Mouse (Mus musculus) limb, embryonic 11.5 days (tissue): ENCODE measurements around the gene Majin. TPM values are rescaled to one million over a fixed set of nuclear protein-coding genes. Genes with fewer than 3 reads are reported as not detected.
A peak's percentile ranks its signal among the peaks of the same experiment; 100 is the strongest.

Experiments used
- ATAC-seq: fragments of 200-750 bp; cut with Nextera tagmentation; 2 replicates; pipeline ENCODE4 v1.8.0; 2017; ENCODE audit warnings: low read depth; ENCODE audit not compliant: insufficient number of reproducible peaks, low FRiP score, low TSS enrichment
- DNase-seq: peaks from one replicate; pipeline ENCODE4 v3.0.0-alpha.2; 2015; ENCODE audit warnings: low spot score
- H3K27ac ChIP-seq: fragments of 300-500 bp; sonication (generic); replicated peaks from 2 replicates; pipeline ENCODE4 v1.5.1; 2014; ENCODE audit warnings: low read depth, mild to moderate bottlenecking, low read length
- H3K27me3 ChIP-seq: fragments of 300-500 bp; sonication (generic); 2 replicates; pipeline ENCODE4 v1.6.1; 2014; ENCODE audit warnings: mild to moderate bottlenecking, low read length, mixed read lengths; ENCODE audit not compliant: control insufficient read depth, insufficient read depth
- H3K36me3 ChIP-seq: fragments of 300-500 bp; sonication (generic); 2 replicates; pipeline ENCODE4 v1.6.1; 2014; ENCODE audit warnings: mild to moderate bottlenecking, low read length, moderate library complexity, mixed read lengths; ENCODE audit not compliant: control insufficient read depth, insufficient read depth
- H3K4me1 ChIP-seq: fragments of 300-500 bp; sonication (generic); 2 replicates; pipeline ENCODE4 v1.6.1; 2014; ENCODE audit warnings: low read length, mixed read lengths; ENCODE audit not compliant: control insufficient read depth, insufficient read depth
- H3K4me2 ChIP-seq: fragments of 300-500 bp; sonication (generic); 2 replicates; pipeline ENCODE4 v1.6.1; 2014; ENCODE audit warnings: low read depth, mild to moderate bottlenecking, moderate library complexity; ENCODE audit not compliant: severe bottlenecking
- H3K4me3 ChIP-seq: fragments of 300-500 bp; sonication (generic); 2 replicates; pipeline ENCODE4 v1.5.1; 2014; ENCODE audit warnings: low read depth, low read length
- H3K9ac ChIP-seq: fragments of 300-500 bp; sonication (generic); 2 replicates; pipeline ENCODE4 v1.6.1; 2014; ENCODE audit warnings: mild to moderate bottlenecking, low read length
- H3K9me3 ChIP-seq: fragments of 300-500 bp; sonication (generic); 2 replicates; pipeline ENCODE4 v1.6.1; 2016; ENCODE audit warnings: low read length; ENCODE audit not compliant: control insufficient read depth
- WGBS: fragments of 180-500 bp; shearing (Covaris S2); extraction: QIAGEN DNeasy Blood & Tissue Kit; methylation state at CpG from one replicate; pipeline ENCODE4 v1.1.7; 2014; 5-methylcytosine and 5-hydroxymethylcytosine counted together
- polyA plus RNA-seq: library from polyadenylated mRNA; unstranded; fragments of >200 nt; fragmentation: Nextera tagmentation; extraction: Ambion mirVana; gene quantifications from 2 replicates; pipeline ENCODE4 v1.2.1, GENCODE M21; 2014

Majin gene
- polyA plus RNA-seq, 1 experiment from 2014 or later, result not detected

GRCm38 (mm10) chr19:6204265-6204664 is 20.1 kb downstream of the Majin start:
- no peak for DNase-seq
- Histone ChIP-seq H3K27me3 (no peaks in the 10 kb centered on the region), H3K4me2 (no peak overlapping the region), H3K36me3 (no peaks in the 10 kb centered on the region), H3K4me1 (no peaks in the 10 kb centered on the region), H3K9me3 (no peaks in the 10 kb centered on the region), H3K9ac (no peak overlapping the region), H3K4me3 (no peak overlapping the region), H3K27ac (no peak overlapping the region)
- WGBS, result 75% methylated on average over 2 of the region's 2 CpGs
- no peak for ATAC-seq

- H3K9ac ChIP-seq, result no peak overlapping the region
- no peak overlapping the region for H3K4me2 ChIP-seq
- DNase-seq (no peak), ATAC-seq (no peak)
- H3K4me3 ChIP-seq, result no peak overlapping the region
- no peak overlapping the region for H3K27ac ChIP-seq
- H3K27me3 ChIP-seq, result no peaks in the 10 kb centered on the region
- no peaks in the 10 kb centered on the region for H3K4me1 ChIP-seq
- whole genome bisulfite sequencing, result 67% methylated on average over 5 of the region's 5 CpGs
- no peaks in the 10 kb centered on the region for H3K36me3 ChIP-seq
- no peaks in the 10 kb centered on the region for H3K9me3 ChIP-seq
Observed at GRCm38 (mm10) chr19:6206716-6207115, 22.5 kb downstream of the Majin start.

GRCm38 (mm10) chr19:6216046-6216705 is 32.0 kb downstream of the Majin start:
- Histone ChIP-seq H3K4me3 (no peak overlapping the region), H3K27ac (no peak overlapping the region), H3K4me2 (no peak overlapping the region), H3K9ac (no peak overlapping the region), H3K9me3 (no peaks in the 10 kb centered on the region), H3K4me1 (no peaks in the 10 kb centered on the region), H3K27me3 (no peaks in the 10 kb centered on the region), H3K36me3 (no peaks in the 10 kb centered on the region)
- 75% methylated on average over 6 of the region's 6 CpGs for whole genome bisulfite sequencing
- ATAC-seq, result no peak
- DNase-seq, result no peak

GRCm38 (mm10) chr19:6218606-6219005 is 34.4 kb downstream of the Majin start:
- 76% methylated on average over 6 of the region's 6 CpGs for WGBS
- no peak overlapping the region for H3K4me2 ChIP-seq

GRCm38 (mm10) chr19:6226135-6226534 is 41.9 kb downstream of the Majin start, which contains the start of gene Gpha2:
Gpha2 (plus strand) TSS chr19:6226380.
- Histone ChIP-seq H3K27ac (no peak within 1 kb of the TSS), H3K4me2 (no peak within 1 kb of the TSS), H3K9ac (no peak within 1 kb of the TSS), H3K9me3 (no peaks in the 10 kb centered on the region), H3K4me3 (no peak within 1 kb of the TSS), H3K27me3 (no peaks in the 10 kb centered on the region), H3K36me3 (no peaks in the 10 kb centered on the region; the same call in 1 of the 2 replicates), H3K4me1 (peaks cover 5% of the 10 kb centered on the region; the same call in 1 of the 2 replicates)
- DNase-seq (peak; percentile 72), ATAC-seq (peak; percentile 74; the same call in 1 of the 2 replicates)
- WGBS, result 4% methylated on average over 2 of the region's 2 CpGs

More at GRCm38 (mm10) chr19:6218606-6219005, 34.4 kb downstream of the Majin start:
- Histone ChIP-seq H3K36me3 (no peaks in the 10 kb centered on the region), H3K4me3 (no peak overlapping the region), H3K27ac (no peak overlapping the region), H3K27me3 (no peaks in the 10 kb centered on the region), H3K9ac (no peak overlapping the region), H3K9me3 (no peaks in the 10 kb centered on the region), H3K4me1 (no peaks in the 10 kb centered on the region)
- DNase-seq, result no peak
- no peak for ATAC-seq

GRCm38 (mm10) chr19:6226763-6227162 is 42.6 kb downstream of the Majin start:
- H3K4me1 ChIP-seq, result peaks cover 5% of the 10 kb centered on the region; the same call in 1 of the 2 replicates
- H3K4me3 ChIP-seq, result no peak overlapping the region
- no peaks in the 10 kb centered on the region for H3K27me3 ChIP-seq
- H3K36me3 ChIP-seq, result no peaks in the 10 kb centered on the region; the same call in 1 of the 2 replicates
- no peak overlapping the region for H3K27ac ChIP-seq
- WGBS, result 92% methylated on average over 14 of the region's 14 CpGs
- H3K4me2 ChIP-seq, result no peak overlapping the region
- DNase-seq, result no peak
- H3K9me3 ChIP-seq, result no peaks in the 10 kb centered on the region
- no peak for ATAC-seq
- H3K9ac ChIP-seq, result no peak overlapping the region

GRCm38 (mm10) chr19:6227864-6228263 is 43.7 kb downstream of the Majin start:
- Histone ChIP-seq H3K4me2 (no peak overlapping the region), H3K27ac (no peak overlapping the region), H3K9me3 (no peaks in the 10 kb centered on the region), H3K4me1 (peaks cover 5% of the 10 kb centered on the region; the same call in 1 of the 2 replicates), H3K9ac (no peak overlapping the region), H3K4me3 (no peak overlapping the region), H3K27me3 (no peaks in the 10 kb centered on the region), H3K36me3 (no peaks in the 10 kb centered on the region; the same call in 1 of the 2 replicates)
- DNase-seq (no peak), ATAC-seq (no peak)
- WGBS, result 85% methylated on average over 4 of the region's 4 CpGs

GRCm38 (mm10) chr19:6230411-6230810 is 46.2 kb downstream of the Majin start:
- no peak overlapping the region for H3K9ac ChIP-seq
- 85% methylated on average over 4 of the region's 4 CpGs for WGBS

More at GRCm38 (mm10) chr19:6230411-6230810, 46.2 kb downstream of the Majin start:
- Histone ChIP-seq H3K4me2 (no peak overlapping the region), H3K9me3 (no peaks in the 10 kb centered on the region), H3K27ac (no peak overlapping the region), H3K27me3 (no peaks in the 10 kb centered on the region), H3K4me3 (no peak overlapping the region), H3K36me3 (no peaks in the 10 kb centered on the region; the same call in 1 of the 2 replicates), H3K4me1 (peaks cover 5% of the 10 kb centered on the region; the same call in 1 of the 2 replicates)
- DNase-seq, result no peak
- ATAC-seq, result no peak
